Mouse (Mus musculus) olfactory bulb, adult 2 months (tissue): ENCODE results near the gene Prkn.

Source experiments
- CTCF ChIP-seq: fragments of 200-500 bp; IDR thresholded peaks from 2 replicates; pipeline ENCODE4 v1.5.1; 2012; ENCODE audit warnings: low read depth, mild to moderate bottlenecking, low read length, moderate library complexity; ENCODE audit not compliant: insufficient read depth
- POLR2A ChIP-seq: fragments of 200-500 bp; IDR thresholded peaks from 2 replicates; pipeline ENCODE4 v1.6.1; 2012; ENCODE audit warnings: mild to moderate bottlenecking, low read depth, low read length, moderate library complexity; ENCODE audit not compliant: insufficient read depth

- TF ChIP-seq POLR2A (no peak), CTCF (no peak)
Observed at GRCm38 (mm10) chr17:11620770-11621169, 780.6 kb downstream of the Prkn start.
